Mouse (Mus musculus) liver, postnatal 0 days (tissue): ENCODE results near the gene Rapgefl1.

Experiments used
- CTCF ChIP-seq: sonication (generic); IDR thresholded peaks from 2 replicates; pipeline ENCODE4 v1.5.1; 2016; ENCODE audit warnings: antibody characterized with exemption, low read depth
- EP300 ChIP-seq: IDR thresholded peaks from 2 replicates; pipeline ENCODE4 v1.6.1; 2016; ENCODE audit warnings: antibody characterized with exemption, low read depth, mild to moderate bottlenecking

DNA sequence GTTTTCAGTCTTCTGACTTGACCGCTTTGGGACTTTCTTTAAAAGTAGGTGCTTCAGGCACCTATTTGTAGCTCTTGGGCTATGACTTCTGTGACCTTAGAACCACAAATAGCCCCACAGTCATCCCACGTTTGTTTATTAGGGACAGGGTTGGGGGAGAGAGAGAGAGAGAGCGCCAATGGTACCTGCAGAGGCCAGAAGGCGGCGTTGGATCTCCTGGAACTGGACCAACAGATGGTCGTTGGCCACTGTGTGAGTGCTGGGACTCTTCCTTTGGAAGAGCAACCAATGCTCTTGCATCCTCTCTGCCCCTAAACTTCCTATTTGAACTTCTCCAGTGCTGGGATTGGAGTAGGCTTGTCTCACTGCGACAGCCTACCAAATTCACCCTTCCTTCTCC lies 49.4 kb upstream of the Rapgefl1 start:
- TF ChIP-seq EP300 (no peak), CTCF (no peak)
